Mouse (Mus musculus): Measurements from ENCODE around the gene Cbx5.

Gene Cbx5

DNA sequence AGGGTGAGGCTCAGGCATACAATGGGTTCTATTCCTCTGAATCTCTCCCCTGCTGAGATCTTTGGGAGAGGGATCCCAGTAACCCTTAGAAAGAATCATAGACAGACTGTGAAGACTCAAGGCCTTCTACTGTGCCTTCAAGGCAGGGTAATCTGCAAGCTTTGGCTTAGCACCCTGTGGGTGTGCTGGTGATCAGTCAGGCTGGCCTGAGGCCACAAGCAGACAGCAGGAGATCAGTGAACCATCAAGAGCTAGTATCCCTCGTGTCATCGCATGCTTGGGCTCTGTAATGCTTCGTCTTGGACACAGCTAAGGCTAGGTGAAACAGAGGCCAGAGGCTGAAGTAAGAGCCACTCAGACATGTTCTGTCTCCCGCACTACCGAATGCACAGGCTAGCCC lies 66.4 kb downstream of the Cbx5 start:
- no peak for DNase-seq (ENCODE audit: low spot score in 2 of 2)

DNA sequence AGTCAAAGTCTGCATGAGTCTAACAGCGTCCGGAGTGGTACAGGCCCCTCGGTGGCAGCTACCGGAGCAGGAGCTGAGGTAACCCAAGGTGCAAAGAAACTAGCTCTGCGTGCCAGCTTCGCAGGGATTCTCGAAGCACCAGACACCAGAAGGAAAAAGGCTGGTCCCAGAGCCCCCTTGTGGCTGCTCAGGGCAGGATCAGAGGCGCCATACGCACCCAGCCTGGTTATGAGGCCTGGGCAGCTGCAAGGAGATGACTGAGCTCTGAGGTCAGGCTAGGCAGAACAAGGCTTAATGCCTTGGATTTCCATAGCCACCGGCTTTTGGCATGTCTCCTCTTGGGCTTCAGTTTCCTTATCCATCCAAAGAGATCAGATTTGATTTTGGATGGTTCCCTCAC lies 67.1 kb downstream of the Cbx5 start:
- DNase-seq (ENCODE audit: low spot score in 2 of 2), result peak in 1 of 2 experiments; percentile 23

DNA sequence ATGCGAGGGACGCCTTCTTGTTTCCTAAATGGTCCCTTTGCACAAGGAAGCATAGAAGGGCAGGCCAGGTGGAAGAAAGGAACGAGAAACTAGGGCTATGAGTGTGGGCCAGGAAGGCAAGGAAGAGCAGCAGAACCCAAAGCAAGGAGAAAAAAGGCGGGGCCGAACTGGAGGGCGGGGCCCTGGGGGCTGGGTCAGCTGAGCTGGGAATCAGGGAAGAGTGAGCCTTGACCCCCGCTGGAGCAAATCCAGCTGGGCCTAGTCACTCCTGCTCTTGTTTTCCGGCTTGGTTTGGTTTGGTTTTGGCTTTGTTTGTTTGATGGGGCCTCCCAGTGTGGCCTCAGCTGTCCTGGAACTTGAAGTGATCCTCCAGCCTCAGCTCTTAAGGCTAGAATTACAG lies 68.3 kb downstream of the Cbx5 start:
- no peak for DNase-seq (ENCODE audit: low spot score in 2 of 2)

DNA sequence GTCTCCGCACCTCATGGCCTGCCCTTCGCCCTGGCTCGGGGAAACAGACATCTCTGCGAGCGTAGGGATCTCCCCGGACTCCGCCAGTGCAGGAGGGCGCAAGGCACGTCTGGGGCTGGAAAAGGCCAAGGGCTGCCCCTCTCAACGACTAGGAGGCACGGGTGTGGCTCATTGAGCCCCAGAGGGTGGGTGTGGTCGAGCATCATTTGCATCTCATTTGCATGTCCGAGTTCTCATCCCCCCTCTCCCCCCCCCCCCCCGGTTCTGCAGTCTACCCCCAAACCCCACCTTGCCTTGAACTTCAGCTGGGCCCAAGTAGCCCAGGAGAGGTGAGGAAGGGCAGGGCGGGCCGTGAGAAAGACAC lies 69.3 kb downstream of the Cbx5 start:
- no peak for DNase-seq (ENCODE audit: low spot score in 2 of 2)

DNA sequence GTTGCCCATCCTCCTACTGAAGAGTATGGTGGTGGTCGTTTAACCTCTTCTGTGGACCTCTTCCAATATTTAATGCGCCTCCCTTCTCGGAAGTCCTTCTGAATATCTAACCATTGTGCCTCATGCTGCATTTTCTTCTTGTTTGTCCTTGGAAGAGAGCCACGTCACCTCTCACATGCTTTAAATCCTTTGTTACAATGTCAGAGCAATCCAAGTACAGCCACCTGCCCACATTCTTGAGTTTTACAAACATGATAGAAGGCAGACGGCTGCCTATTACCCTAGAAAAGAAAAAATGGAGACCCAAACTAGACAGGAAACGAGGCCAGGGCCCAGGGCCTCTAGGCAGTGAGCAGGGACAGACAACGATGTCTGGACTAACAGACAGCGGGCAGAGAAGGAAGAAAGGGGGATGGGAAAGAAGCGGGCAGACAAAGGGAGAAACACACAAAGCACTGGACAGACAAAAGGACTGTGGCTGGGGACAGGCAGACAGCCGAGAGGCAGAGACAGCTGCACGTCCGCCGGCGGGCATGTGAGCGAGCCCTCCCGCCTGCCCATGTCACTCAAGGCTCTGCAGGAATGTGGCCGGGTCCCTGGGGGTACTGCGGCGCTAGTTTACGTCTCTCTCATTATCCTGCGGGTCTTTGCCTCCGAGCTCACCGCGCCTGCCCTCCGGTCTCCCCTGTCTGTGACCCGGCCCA lies 69.9 kb downstream of the Cbx5 start:
- no peak for DNase-seq (ENCODE audit: low spot score in 2 of 2)

DNA sequence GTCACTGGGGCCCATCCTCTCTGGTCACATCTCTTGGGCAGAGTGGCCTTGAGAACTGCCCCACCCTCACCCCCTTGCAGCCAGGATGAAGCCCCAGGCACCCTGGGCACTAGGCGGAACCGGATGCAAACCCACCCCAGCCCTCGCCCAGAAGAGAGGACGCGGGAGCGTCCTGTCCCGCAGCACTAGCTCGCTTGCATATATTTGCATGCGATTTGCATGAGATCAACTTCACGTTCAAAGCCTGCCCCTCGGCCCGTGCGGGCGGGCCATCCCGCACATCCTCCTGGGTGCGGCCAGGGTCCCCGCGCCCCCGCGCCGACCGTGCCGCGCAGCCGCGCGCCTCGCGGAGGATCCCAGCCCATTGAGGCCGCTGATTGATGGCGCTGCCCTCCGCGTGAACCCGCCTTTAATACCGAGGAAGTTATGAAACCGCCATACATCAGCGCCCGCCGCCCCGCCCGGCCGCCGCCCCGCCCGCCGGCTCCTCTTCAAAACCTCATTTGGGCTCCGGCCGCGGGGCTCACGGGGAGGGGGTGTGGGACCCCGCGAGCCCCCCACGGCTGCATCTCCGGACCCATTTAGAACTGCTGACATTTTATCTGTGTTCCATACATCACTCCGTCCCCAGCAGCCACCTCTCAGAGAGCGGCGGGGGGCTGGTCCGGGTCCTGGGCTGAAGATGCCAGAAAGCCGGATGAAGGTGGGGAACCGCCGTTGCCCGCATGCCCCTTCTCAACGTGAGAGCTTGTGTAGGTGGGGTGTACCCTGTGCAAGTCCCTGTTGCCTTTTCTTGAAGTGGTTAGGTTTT lies 70.6 kb downstream of the Cbx5 start:
- no peak for DNase-seq (ENCODE audit: low spot score in 2 of 2)

DNA sequence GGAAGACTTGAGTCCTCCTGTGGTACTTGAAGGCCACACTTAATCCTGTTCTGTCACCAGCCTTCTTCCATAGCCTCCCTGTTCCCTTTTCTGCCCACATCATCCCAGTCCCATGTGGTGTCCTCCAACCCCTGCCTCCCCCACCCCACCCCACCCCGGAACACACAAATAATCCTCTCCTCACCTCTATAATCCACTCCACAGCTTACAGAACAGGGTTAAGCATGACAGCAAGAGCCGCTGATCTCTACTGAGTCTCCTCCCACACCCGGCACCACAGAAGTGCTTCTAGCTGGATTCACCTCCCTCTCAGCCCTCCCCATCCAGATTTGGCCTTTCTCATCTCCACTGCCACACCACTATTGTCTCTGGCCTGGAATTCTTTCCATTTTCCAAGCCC lies 71.8 kb downstream of the Cbx5 start:
- no peak for DNase-seq (ENCODE audit: low spot score in 2 of 2)

DNA sequence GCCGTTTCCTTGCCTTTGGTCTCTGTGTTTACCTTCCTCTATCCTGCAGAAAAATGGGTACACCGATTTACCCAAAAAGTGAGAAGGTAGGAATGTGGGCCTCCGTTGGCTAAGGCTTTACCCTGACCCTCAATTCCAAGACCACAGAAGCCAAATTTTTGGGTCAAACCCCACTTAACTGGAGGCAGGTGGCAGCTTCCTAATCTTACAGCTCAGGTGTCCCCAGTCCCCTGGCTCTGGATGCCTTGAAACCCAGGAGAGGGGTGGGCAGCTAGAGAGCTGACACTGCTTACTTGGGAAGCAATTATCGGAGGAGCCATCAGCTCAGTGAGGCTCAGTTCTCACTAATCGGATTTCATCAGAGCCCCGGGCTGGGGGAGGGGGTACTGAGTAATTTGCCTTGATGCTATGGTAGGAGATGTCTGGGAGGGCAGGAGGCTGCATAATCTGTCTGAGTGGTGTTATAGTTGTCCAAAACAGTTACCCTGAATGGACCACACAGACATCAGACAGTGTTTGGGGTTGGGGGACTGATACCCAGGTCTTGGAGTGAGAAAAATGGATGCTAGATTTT lies 72.5 kb downstream of the Cbx5 start, which contains the start of gene Smug1:
TSS of gene Smug1 (minus strand) at position 51 of the 574 bp plus-strand sequence.
- no peak for DNase-seq (ENCODE audit: low spot score in 2 of 2)

DNA sequence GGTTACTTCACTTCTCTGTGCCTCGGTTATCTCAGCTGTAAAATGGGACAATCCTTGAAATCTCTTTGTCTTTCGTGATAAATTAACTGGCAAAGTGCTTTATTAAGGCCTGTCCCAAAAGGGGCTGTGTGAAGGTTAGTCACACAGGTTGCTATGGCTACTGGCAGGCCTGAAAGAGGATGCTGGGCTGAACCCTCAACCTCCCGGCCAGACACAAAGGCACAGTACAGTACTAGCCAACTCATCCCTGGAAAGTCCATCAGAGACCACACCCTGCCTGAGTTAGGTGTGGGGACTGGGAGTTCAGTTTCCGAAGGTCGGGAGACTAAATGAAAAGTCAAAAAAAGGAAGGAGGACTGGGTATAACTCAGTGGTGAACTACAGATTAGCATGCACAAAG lies 73.7 kb downstream of the Cbx5 start:
- DNase-seq (ENCODE audit: low spot score in 2 of 2), result no peak

DNA sequence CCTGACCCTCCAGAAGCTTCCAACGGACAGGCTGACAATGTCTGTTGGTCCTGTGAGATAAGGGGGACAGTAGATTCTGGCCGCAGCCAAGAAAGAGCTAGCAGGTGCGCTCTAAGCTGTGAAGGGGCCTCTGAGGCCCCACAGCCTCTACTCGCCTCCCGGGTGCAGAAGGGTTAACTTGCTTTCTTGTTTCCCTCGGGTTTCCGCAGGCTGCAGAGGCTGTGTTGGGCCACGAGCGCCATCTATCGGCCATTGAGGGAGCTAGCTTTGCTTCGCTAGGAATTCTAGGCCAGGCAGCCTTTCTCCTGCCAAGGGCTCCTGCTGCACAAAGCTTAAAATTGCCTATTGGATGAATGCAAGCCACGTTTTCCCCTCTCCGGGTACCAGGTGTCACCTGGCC lies 74.2 kb downstream of the Cbx5 start:
- peak; percentile 69 to 79 for DNase-seq (ENCODE audit: low spot score in 2 of 2)

DNA sequence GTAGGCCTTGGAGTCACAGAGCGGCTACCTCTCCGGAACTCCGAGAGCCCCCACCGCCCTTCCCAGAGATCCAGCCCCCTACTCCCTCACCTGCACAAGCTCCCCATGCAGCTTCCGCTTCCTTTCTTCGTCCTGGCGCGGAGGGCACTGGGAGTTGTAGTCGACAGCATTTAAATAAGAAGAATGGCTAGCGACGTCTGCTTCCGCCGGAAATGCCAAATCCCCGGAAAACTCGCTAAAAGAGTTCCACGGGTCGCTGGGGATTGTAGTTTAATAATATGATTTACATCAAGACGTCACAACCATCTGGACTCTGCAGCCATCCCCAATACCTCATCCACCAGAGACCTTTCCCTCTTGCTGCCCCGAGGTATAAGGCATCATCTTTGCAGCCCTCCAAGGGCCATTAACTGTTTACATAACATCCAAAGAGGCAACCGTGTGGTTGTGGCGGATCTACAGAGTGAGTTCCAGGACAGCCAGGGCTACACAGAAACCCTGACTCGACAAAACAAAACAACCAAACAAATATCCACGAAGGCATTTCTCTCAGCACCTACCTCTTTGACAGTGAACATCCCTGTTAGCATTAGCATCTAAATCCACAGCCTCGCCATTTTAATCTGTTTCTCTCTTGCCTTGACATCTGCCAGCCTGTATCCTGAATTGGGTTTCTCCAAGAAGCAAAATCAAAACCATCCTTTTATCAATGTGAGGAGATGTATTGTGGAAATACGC lies 76.3 kb downstream of the Cbx5 start:
- DNase-seq (ENCODE audit: low spot score in 2 of 2), result peak; percentile 90 to 94

DNA sequence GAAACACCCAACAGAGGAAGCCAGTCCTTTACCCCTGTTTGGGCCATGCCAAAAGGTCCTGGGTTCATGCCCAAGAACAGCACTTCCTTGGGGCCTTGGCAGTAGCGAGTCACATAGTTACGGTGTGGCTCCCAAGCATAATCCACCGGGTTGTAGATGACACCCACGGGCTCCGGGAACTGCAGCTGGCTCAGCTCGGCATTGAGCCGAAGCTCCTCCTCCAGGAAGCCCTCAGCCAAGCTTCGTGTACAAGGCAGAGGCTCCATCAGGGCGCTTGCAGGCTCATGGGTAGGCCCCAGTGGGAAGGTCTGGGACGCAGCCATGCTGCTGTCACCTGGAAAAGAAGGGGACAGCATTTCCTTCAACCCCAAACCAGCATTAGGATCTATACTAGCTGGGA lies 82.0 kb downstream of the Cbx5 start:
- peak in 1 of 2 experiments; percentile 22 for DNase-seq (ENCODE audit: low spot score in 2 of 2)

DNA sequence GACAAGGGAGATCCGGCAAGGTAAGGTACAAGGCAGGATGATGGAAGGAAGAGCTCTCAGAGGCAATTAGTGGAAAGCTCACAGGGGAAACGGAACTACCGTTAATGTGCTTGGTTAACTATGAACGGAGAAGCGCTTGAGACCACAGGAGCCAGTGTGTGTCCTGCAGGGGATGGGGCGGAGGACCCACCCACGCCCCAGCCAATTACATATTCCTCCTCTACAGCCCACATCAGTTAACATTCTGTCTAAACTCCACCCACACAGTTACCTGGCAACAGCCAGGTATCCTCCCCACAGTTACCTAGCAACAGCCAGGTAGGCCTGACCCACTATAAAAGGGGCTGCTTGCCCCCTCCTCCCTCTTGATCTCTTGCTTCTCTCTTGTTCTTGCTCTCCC lies 82.7 kb downstream of the Cbx5 start:
- no peak for DNase-seq (ENCODE audit: low spot score in 2 of 2)

DNA sequence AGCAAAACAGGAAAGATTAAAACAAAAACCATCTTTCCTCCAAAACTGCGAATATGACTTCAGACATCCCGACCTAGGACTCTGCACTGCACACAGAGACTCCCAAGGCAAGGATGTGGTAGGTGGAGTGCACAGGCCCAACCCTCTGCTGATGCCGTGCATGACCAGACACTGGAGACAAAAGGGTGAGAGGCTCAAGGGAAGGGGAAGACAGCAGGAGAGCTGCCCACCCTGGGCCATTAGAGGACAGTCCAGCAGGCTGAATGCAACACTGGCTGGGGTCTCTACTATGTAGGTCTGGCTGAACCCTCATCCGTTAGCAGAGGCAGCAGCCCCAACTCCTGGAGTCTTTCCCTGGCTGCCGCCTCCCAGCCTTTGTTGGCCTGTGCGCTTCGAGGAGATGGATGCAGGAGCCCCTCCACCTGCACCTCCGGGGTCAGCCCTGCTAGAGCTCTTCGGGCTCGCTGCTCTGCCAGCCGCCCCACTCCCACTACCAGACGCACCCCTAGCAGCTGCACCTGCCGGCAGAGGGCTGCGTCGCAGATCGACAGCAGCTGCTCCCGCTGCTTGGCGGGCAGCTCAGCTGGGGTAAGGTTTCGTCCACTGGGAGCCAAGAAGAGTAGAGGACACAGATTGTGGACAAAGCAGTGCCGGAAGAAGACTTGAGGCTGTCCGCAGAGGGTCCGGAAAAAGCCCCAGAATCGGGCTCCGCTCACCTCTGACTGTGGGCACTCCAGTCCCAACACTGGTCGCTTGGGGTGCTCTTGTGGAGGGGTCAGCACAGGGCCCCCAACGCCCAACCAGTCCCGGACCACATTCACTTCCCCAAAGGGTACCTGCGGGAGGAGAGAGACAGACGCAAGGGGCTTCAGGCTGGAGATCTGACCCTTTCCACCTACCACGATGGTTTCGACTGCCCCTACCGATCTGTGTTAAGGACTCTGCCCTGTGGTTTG lies 84.0 kb downstream of the Cbx5 start:
- no peak for DNase-seq (ENCODE audit: low spot score in 2 of 2)

DNA sequence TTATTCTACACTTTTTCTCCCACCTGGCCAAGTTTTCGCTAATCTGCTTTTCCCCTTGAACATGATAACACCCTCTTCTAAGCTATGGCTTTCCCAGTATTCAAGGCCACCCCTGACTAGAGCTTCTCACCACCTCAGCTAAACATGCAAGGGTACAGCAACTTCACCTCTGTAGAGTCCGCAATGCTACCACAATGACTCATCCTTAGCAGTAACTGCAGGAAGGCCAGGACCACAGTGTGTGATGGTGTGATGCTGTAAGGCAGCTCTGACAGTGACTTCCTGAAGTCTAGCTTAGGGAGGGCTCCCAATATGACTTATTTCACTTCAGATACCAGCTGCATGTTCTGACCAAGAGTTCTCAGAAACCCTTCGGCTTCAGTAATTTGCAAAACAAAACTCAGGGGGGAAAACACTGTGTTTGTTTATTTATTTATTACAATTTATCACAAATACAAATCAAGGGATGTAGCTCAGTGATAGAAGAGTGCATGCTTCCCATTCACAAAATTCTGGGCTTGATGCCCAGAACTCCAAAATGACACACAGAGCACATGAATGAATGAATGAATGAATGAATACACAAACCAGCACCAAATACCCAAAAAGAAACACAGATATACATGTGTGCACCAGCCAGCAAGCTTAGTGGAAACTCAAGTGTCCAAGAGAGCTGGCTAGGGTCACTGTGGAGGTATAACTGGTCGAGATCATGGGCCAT lies 86.6 kb downstream of the Cbx5 start:
- DNase-seq (ENCODE audit: low spot score in 2 of 2), result no peak

DNA sequence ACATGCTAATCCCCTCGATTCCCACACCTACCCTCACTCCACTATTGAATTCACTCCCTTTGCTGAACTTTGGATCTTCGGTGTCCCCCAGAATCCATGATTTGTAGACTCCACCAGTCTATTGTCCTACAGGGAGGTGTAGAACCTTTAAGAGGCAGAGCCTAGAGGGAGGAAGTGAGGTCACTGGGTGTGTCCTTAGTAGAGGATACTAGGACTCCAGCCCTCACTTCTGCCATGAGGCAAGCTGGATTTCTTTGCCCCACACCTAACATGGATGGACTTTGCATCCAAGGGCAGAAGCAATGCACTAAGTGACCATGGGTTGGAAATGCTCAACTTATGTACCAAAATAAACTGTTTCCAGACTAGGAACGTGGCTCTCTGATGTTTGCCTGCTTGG lies 87.2 kb downstream of the Cbx5 start:
- DNase-seq (ENCODE audit: low spot score in 2 of 2), result no peak

DNA sequence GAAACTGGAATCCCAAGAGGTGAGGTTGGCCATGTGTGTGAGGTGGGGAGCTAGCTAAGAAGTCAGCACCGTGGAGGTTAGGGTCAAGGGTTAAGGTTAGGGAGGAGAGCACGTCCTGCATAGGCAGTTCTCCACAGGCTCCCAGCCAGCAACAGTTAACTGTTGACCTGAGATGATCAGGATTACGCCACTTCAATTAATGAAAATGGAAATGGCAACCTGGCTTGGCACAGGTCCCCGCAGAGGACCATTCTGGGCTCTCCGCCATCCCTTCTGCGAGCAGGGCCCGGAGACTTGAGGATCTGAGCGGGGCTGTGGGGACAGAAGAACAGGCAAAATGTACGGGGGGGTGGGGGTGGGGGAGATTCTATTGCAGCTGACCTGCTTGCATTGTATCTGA lies 91.8 kb downstream of the Cbx5 start:
- DNase-seq (ENCODE audit: low spot score in 2 of 2), result no peak

DNA sequence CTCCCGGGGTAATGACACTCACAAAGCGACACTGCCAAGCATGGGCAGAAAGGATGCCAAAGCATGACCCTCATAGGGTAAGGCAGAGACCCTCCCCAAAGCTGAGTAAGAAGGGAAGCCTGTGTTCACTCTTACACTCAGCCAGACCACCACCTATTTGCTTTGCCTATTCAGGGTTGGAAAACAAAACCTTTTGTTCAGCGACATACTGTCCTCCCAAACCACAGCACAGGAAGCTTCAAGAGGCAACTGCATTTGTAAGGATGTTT lies 92.3 kb downstream of the Cbx5 start:
- no peak for DNase-seq (ENCODE audit: low spot score in 2 of 2)

DNA sequence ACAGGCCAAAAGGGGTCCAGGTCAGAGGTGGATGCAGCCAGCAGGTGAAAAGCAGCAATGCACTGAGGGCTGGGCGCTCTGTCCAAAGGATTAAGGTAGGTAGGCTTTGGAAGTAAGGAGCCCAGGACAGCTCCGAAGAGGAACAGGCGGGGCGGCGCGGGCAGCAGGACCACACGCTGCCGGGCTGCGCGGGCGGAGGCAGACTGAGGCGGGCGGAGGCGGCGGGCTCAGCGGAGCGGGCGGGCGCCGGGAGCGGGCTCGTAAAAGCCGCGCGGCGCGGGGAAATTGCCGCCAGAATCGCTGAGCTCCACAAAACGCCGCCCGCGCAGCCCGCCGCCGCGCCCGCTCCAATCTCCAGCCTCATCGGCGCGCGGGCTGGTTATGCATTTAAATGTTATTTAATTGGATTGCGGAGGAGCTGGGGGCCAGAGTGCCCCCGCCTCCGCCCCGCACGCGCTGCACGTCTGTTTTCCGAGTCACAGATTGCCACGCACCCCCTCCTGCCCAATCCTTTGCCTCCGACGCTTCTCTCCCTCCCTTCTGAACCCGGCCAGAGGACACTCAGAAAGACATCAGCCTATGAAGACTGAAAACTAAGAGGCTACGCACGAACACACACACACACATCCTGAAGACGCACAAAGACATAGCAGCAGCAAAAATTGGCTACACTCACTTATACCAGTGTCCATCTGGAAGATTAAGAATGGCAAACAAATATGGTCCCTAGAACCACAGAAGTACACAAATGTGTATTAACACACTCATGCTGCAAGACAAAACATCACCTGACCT lies 92.8 kb downstream of the Cbx5 start:
- peak; percentile 64 to 67 for DNase-seq (ENCODE audit: low spot score in 2 of 2)

Data from right cerebral cortex, postnatal 36 days (tissue).